In the genomic region with DNA sequence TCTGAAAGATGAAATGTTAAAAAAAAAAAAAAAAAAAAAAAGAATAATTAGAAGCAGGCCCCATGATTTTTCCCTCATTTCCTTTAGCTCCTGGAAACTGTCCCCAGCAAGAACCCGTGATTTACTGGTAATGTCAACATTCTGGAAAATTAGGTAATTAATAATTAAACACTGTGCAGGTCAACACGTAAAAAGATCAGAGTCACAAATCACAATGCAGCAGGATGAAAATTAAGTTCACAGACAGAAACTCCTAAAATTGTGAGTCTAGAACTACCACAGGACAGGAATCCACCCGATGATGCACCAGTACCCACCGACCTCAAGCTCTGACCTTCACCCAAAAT, we compare ENCODE assay signal across 8 mouse cellular contexts. TPM values are rescaled to one million over a fixed set of nuclear protein-coding genes. Genes with fewer than 3 reads are reported as not detected.
DNase-seq lines count a peak whose midpoint lies in the region; ATAC-seq lines count a peak whose summit lies in the region.

No protein-coding gene starts in this region.

- H3K4me1 ChIP-seq in heart, embryonic 14.5 days (ENCODE audit: control insufficient read depth in 2 of 2, insufficient read depth in 2 of 2, low read length in 2 of 2): peaks cover 5 to 34% of the 10 kb centered on the region in 2 experiments
- H3K4me1 ChIP-seq in hindbrain, embryonic 13.5 days (replicated peaks): peaks cover 48% of the 10 kb centered on the region
- H3K4me1 ChIP-seq in midbrain, embryonic 10.5 days: peaks cover 43% of the 10 kb centered on the region

- no peaks in the 10 kb centered on the region for H3K27me3 ChIP-seq in heart, embryonic 14.5 days (ENCODE audit: control insufficient read depth, insufficient read depth, low read length)
- H3K27me3 ChIP-seq in hindbrain, embryonic 13.5 days: no peaks in the 10 kb centered on the region
- H3K27me3 ChIP-seq in midbrain, embryonic 10.5 days (ENCODE audit: low read depth, poor library complexity, severe bottlenecking): no peaks in the 10 kb centered on the region

- peak overlapping the region; percentile 83 for H3K4me2 ChIP-seq in heart, embryonic 14.5 days (ENCODE audit: low read length)
- H3K4me2 ChIP-seq in hindbrain, embryonic 13.5 days: peak overlapping the region; percentile 91

- no peak for DNase-seq in heart, postnatal 14 days
- DNase-seq in ZHBTc4 (ENCODE audit: low read depth, low spot score): peak; percentile 38
- DNase-seq in midbrain, embryonic 10.5 days (ENCODE audit: low spot score): no peak
- DNase-seq in cerebellum, postnatal 4 days (ENCODE audit: low spot score in 2 of 2): no peak
- DNase-seq in ovary, postnatal 14 days (ENCODE audit: low spot score): no peak

- no peaks in the 10 kb centered on the region for H3K9me3 ChIP-seq in heart, embryonic 14.5 days (ENCODE audit: control insufficient read depth, low read length)
- H3K9me3 ChIP-seq in hindbrain, embryonic 13.5 days: no peaks in the 10 kb centered on the region
- H3K9me3 ChIP-seq in midbrain, embryonic 10.5 days (replicated peaks): no peaks in the 10 kb centered on the region

- H3K4me3 ChIP-seq in heart, embryonic 14.5 days (ENCODE audit: control insufficient read depth in 1 of 2, insufficient read depth in 1 of 2, low read depth in 1 of 2, low read length in 2 of 2): peak overlapping the region; percentile 84 to 89
- peak overlapping the region; percentile 89 for H3K4me3 ChIP-seq in hindbrain, embryonic 13.5 days
- peak overlapping the region; percentile 80 for H3K4me3 ChIP-seq in midbrain, embryonic 10.5 days

- ATAC-seq in heart, embryonic 14.5 days (ENCODE audit: insufficient number of reproducible peaks, insufficient read depth, low FRiP score, low read depth): no peak
- ATAC-seq in hindbrain, embryonic 13.5 days (ENCODE audit: low FRiP score): no peak
- no peak for ATAC-seq in granulocyte monocyte progenitor cell, adult 5-6 weeks (replicated peaks; ENCODE audit: poor library complexity, severe bottlenecking)

- 0 out of 2 replicates have a peak, but pooled peaks cover 8% of the 10 kb centered on the region for H3K36me3 ChIP-seq in heart, embryonic 14.5 days (ENCODE audit: control insufficient read depth, insufficient read depth, low read length)
- H3K36me3 ChIP-seq in hindbrain, embryonic 13.5 days: no peaks in the 10 kb centered on the region
- peaks cover 2% of the 10 kb centered on the region; the same call in 1 of the 2 replicates for H3K36me3 ChIP-seq in midbrain, embryonic 10.5 days

- WGBS in heart, embryonic 14.5 days: 7% methylated on average over 4 of the region's 4 CpGs
- 4% methylated on average over 4 of the region's 4 CpGs for WGBS in hindbrain, embryonic 13.5 days
- WGBS in midbrain, embryonic 10.5 days: 15% methylated on average over 4 of the region's 4 CpGs

- H3K27ac ChIP-seq in heart, embryonic 14.5 days (replicated peaks in 1 of 2; ENCODE audit: control insufficient read depth in 1 of 2, insufficient read depth in 1 of 2, low read depth in 2 of 2, low read length in 2 of 2): peak overlapping the region; percentile 87 to 97
- no peak overlapping the region for H3K27ac ChIP-seq in hindbrain, embryonic 13.5 days
- H3K27ac ChIP-seq in midbrain, embryonic 10.5 days (replicated peaks): peak overlapping the region; percentile 93; the same call in 1 of the 2 replicates

- H3K9ac ChIP-seq in heart, embryonic 14.5 days (ENCODE audit: low read length): peak overlapping the region; percentile 93
- H3K9ac ChIP-seq in hindbrain, embryonic 13.5 days: peak overlapping the region; percentile 90

- intact Hi-C loops in heart, postnatal 14 days (cut with DNase I): loop anchor here (2.0 kb wide), 1 partner anchor 14 kb away; no protein-coding TSS in a partner anchor

RNA-seq across cellular contexts. Expression of a gene that starts 2.5 kb away (rescaled TPM):
- 18.0 and 20.5 TPM in 2 replicates for polyA plus RNA-seq in heart, embryonic 14.5 days (2014; fragmentation: Nextera tagmentation; extraction: Ambion mirVana)
- total RNA-seq in heart, postnatal 14 days (2021): 100 to 1,000 TPM; 154 to 163 TPM
- 19.8 and 23.6 TPM in 2 replicates for polyA plus RNA-seq in hindbrain, embryonic 13.5 days (2015; fragmentation: Nextera tagmentation; extraction: Ambion mirVana)
- polyA plus RNA-seq in midbrain, embryonic 10.5 days (2016; fragmentation: Nextera tagmentation; extraction: Ambion mirVana): 7.3 and 7.8 TPM in 2 replicates
- total RNA-seq in granulocyte monocyte progenitor cell, adult 5-6 weeks (2014; fragmentation: Nextera tagmentation): 0.06 and 0.28 TPM in 2 replicates
- total RNA-seq in granulocyte monocyte progenitor cell, adult 5-6 weeks (2017): 0.39 and 0.62 TPM in 2 replicates

RNA-seq across cellular contexts. Expression of a gene that starts 11.9 kb away (rescaled TPM):
- 15.1 and 17.2 TPM in 2 replicates for polyA plus RNA-seq in heart, embryonic 14.5 days (2014; fragmentation: Nextera tagmentation; extraction: Ambion mirVana)
- total RNA-seq in heart, postnatal 14 days (2021): 1 to 10 TPM; 7.2 to 7.5 TPM
- polyA plus RNA-seq in hindbrain, embryonic 13.5 days (2015; fragmentation: Nextera tagmentation; extraction: Ambion mirVana): 11.0 and 11.5 TPM in 2 replicates
- polyA plus RNA-seq in midbrain, embryonic 10.5 days (2016; fragmentation: Nextera tagmentation; extraction: Ambion mirVana): 12.6 and 16.3 TPM in 2 replicates
- not detected in 2 replicates for total RNA-seq in granulocyte monocyte progenitor cell, adult 5-6 weeks (2014; fragmentation: Nextera tagmentation)
- not detected in 2 replicates for total RNA-seq in granulocyte monocyte progenitor cell, adult 5-6 weeks (2017)
